Mouse (Mus musculus) embryo, embryonic 9.5 days (tissue): ENCODE results near the gene Galk2.
A peak's percentile ranks its signal among the peaks of the same experiment; 100 is the strongest.

Experiments used
- DNase-seq: peaks from one replicate; pipeline ENCODE4 v3.0.0-alpha.2; 2017; ENCODE audit errors: extremely low spot score

Galk2 gene

GRCm38 (mm10) chr2:125941111-125941785, 82.3 kb downstream of the Galk2 start:
- DNase-seq = no peak

DNA sequence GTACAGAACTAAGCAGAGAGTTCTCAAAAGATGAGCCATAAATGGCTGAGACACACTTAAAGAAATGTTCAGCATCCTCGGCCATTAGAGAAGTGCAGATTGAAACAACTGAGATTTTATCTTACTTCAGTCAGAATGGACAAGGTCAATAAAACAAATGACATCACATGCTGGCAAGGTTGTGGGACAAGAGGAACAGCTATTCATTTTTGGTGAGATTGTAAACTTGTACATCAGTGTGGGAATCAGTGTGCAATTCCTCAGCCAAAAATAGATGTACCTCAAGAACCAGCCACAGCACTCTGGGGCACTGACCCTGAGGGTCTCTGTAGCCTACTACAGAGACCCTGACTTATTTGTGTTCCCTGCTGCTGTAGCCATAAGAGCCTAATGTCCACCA, 84.4 kb downstream of the Galk2 start:
- no peak for DNase-seq

DNA sequence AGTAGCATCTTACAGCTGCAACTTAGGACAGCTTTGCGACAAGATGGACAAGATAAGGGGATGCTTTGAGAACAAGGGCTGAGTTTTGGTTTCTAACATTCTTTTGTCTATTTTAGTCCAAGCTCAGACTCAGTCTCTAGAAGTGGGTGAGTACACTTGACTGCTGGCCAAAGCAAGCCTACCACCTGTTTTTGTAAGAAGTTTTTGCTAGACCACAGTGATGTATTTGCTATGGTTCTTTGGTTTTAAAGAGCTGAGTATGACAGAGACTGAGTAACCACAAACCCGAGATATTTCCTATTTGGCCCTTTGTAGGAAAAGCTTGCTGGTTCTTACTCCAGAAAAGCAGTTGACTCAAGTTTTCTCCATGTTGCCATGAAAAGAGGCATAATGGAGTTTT, 89.3 kb downstream of the Galk2 start:
- no peak for DNase-seq

DNA sequence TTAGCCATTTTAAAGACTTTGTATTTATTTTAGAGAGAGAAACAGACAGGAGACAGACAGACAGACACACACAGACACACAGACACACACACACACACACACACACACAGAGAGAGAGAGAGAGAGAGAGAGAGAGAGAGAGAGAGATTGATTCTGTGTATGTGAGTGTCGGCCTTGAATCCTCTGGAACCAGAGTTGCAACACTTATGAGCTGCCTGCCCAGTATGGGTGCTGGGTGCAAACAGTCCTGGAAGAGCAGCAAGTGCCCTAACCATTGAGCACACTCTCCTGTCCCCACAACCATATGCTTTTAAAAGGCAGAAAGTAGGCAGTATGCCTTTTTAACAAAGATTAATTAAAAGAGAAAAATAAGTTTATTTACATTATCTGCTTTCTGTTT, 109.9 kb downstream of the Galk2 start:
- DNase-seq = no peak

- DNase-seq = peak; percentile 29
Measured at GRCm38 (mm10) chr2:125973207-125973606, 114.3 kb downstream of the Galk2 start.

DNA sequence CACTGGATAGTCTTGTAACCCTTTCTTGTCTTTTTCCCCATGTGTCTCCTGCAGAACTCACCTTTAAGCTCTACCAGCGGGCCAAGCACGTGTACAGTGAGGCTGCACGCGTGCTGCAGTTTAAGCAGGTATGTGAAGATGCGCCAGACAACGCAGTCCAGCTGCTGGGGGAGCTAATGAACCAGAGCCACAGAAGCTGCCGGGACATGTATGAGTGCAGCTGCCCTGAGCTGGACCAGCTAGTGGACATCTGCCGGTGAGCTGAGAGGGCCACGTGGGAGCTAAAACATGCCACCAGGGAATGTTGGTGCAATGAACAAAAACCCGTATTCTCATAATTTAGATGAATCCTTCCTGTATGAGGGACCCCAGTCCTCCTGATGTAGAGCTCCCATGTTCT, 116.3 kb downstream of the Galk2 start:
- no peak for DNase-seq

- no peak for DNase-seq
Measured at GRCm38 (mm10) chr2:125975808-125976345, 117.0 kb downstream of the Galk2 start.

- DNase-seq = no peak
Measured at GRCm38 (mm10) chr2:126002291-126002690, 143.4 kb downstream of the Galk2 start.

DNA sequence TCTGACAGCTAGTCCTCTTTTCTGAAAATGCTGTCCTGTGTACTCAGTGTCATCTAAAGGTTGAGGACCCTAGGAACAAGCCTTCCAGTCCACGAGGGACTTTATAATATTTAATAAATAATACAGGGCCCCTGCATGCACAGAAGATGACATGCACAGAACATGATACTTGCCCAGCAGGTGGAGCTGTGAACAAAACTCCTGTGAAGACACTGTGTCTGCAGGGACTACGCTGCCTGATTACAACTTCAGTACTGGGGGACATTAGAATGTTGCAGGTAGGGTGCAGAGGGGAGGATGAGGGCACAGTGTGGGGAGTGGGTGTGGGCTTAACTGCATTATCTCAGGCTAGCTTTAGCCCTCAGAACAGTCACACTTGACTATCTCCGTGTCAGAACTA, 147.2 kb downstream of the Galk2 start:
- DNase-seq = peak; percentile 58

GRCm38 (mm10) chr2:126006742-126007141, 147.8 kb downstream of the Galk2 start:
- DNase-seq = no peak

DNA sequence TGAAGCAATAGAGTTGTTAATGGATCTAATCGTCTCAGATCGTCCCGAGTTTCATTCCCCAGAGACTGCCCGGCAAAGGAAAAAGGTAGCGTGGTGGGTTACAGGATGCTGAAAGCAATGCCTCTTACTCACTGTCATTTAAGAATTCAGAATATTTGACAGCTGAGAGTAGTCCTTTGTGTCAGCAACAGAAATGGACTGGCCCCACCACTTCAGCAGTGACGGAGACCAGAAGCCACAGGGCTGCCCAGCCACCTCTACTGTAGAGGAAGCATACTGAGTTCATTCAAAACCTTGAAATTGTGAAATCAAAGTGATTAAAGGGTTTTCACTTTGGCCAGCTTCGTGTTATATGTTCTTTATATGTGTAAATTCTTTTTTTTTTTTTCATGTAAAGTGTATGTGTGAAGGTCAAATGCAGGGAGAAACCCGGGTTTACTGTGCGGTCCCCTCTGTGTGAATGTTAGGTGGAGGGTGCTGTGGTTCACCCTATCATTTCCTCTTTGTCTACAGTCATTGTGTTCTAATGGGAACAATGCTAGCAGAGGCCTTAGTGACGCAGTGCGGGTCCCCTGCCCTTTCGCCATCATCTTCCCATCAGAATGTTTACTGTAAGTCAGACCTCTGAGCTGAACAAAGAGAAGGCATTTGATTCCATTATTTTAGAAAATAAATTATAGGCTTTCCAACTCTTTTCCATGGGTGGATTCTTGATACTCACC, 156.2 kb downstream of the Galk2 start:
- no peak for DNase-seq

GRCm38 (mm10) chr2:126015763-126016473, 157.0 kb downstream of the Galk2 start:
- DNase-seq = no peak

DNA sequence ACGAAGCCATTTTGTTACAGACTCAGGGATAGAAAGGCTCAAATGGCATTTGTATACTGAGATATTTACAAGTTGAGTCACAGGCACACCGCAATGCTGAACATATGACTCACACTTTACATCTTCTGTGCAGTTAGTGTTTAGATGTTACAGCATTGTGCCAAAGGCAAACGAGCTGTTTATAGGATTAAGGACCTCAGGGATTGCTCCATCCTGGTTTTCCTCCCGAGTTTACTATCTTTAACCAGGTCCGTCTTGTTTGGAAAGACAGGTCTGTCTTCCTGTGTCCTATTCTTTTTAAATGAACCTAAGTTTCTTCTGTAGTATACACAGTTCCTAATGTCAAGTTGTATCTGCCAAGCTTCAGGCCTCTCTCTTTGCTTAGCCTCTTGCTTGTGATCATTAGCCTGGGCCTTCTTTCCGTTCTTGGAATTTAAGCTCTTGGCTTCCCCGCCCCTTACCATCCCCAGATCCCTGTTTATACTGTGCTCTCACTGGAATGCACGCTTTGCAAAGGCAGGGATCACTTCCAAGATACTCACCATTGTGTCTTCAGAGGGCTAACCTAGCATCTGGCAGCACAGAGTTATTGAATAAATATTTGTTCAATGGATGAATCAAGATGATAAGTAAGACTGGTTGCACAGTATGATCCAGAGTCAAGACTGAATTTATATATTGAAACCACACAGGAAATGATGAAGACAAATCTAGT, 172.4 kb downstream of the Galk2 start:
- no peak for DNase-seq

- no peak for DNase-seq
Measured at GRCm38 (mm10) chr2:126033114-126033972, 174.4 kb downstream of the Galk2 start.
